Mouse (Mus musculus): ENCODE results near the gene Mypop. TPM values are rescaled to one million over a fixed set of nuclear protein-coding genes. Genes with fewer than 3 reads are reported as not detected.

Mypop gene
- polyA plus RNA-seq, 1 experiment from 2014 or later, result 6.7 TPM

- WGBS, result 41% methylated on average over 18 of the region's 18 CpGs
- Histone ChIP-seq H3K27me3 (ENCODE audit: control insufficient read depth, insufficient read depth, low read length) (no peaks in the 10 kb centered on the region), H3K4me2 (replicated peaks) (peak overlapping the region; percentile 45), H3K9ac (peak overlapping the region; percentile 47), H3K9me3 (ENCODE audit: control insufficient read depth, low read length) (no peaks in the 10 kb centered on the region), H3K4me3 (replicated peaks; ENCODE audit: low read length) (peak overlapping the region; percentile 25), H3K36me3 (replicated peaks; ENCODE audit: control insufficient read depth, insufficient read depth) (peaks cover 22% of the 10 kb centered on the region), H3K27ac (0 out of 2 replicates have a peak overlapping the region, but pooled peaks have one; percentile 32), H3K4me1 (replicated peaks; ENCODE audit: control insufficient read depth, insufficient read depth, low read length) (peaks cover 18% of the 10 kb centered on the region)
- DNase-seq (ENCODE audit: low spot score) (no peak), ATAC-seq (ENCODE audit: low FRiP score) (no peak)
Observed at GRCm38 (mm10) chr7:19001066-19001806, 10.2 kb downstream of the Mypop start.

- Histone ChIP-seq H3K27ac (no peak overlapping the region), H3K4me2 (replicated peaks) (no peak overlapping the region)
- 80% methylated on average over 3 of the region's 3 CpGs for WGBS
Observed at GRCm38 (mm10) chr7:19001807-19002085, 10.7 kb downstream of the Mypop start.

GRCm38 (mm10) chr7:19002115-19002514 lies 11.1 kb downstream of the Mypop start:
- Histone ChIP-seq H3K4me2 (replicated peaks) (peak overlapping the region; percentile 53), H3K9me3 (ENCODE audit: control insufficient read depth, low read length) (no peaks in the 10 kb centered on the region), H3K4me3 (replicated peaks; ENCODE audit: low read length) (peak overlapping the region; percentile 30), H3K27ac (no peak overlapping the region), H3K9ac (peak overlapping the region; percentile 62), H3K4me1 (replicated peaks; ENCODE audit: control insufficient read depth, insufficient read depth, low read length) (peaks cover 23% of the 10 kb centered on the region), H3K27me3 (ENCODE audit: control insufficient read depth, insufficient read depth, low read length) (no peaks in the 10 kb centered on the region), H3K36me3 (replicated peaks; ENCODE audit: control insufficient read depth, insufficient read depth) (peaks cover 29% of the 10 kb centered on the region)
- 58% methylated on average over 4 of the region's 4 CpGs for WGBS
- ATAC-seq (ENCODE audit: low FRiP score) (no peak), DNase-seq (ENCODE audit: low spot score) (no peak)

More at GRCm38 (mm10) chr7:19001807-19002085, 10.7 kb downstream of the Mypop start:
- no peak overlapping the region for H3K9ac ChIP-seq
- no peaks in the 10 kb centered on the region for H3K9me3 ChIP-seq (ENCODE audit: control insufficient read depth, low read length)
- H3K27me3 ChIP-seq (ENCODE audit: control insufficient read depth, insufficient read depth, low read length), result no peaks in the 10 kb centered on the region
- H3K4me3 ChIP-seq (replicated peaks; ENCODE audit: low read length), result no peak overlapping the region
- ATAC-seq (ENCODE audit: low FRiP score), result no peak
- no peak for DNase-seq (ENCODE audit: low spot score)
- peaks cover 25% of the 10 kb centered on the region for H3K36me3 ChIP-seq (replicated peaks; ENCODE audit: control insufficient read depth, insufficient read depth)
- H3K4me1 ChIP-seq (replicated peaks; ENCODE audit: control insufficient read depth, insufficient read depth, low read length), result peaks cover 21% of the 10 kb centered on the region

GRCm38 (mm10) chr7:19002848-19003498 lies 11.9 kb downstream of the Mypop start:
- peaks cover 23% of the 10 kb centered on the region for H3K4me1 ChIP-seq (replicated peaks; ENCODE audit: control insufficient read depth, insufficient read depth, low read length)
- H3K27me3 ChIP-seq (ENCODE audit: control insufficient read depth, insufficient read depth, low read length), result no peaks in the 10 kb centered on the region
- H3K9me3 ChIP-seq (ENCODE audit: control insufficient read depth, low read length), result no peaks in the 10 kb centered on the region
- H3K9ac ChIP-seq, result peak overlapping the region; percentile 62
- H3K27ac ChIP-seq, result peak overlapping the region; percentile 26; the same call in 1 of the 2 replicates
- ATAC-seq (ENCODE audit: low FRiP score) (peak; percentile 64), DNase-seq (ENCODE audit: low spot score) (peak; percentile 91)
- H3K36me3 ChIP-seq (replicated peaks; ENCODE audit: control insufficient read depth, insufficient read depth), result peaks cover 36% of the 10 kb centered on the region
- peak overlapping the region; percentile 53 for H3K4me2 ChIP-seq (replicated peaks)
- peak overlapping the region; percentile 30 for H3K4me3 ChIP-seq (replicated peaks; ENCODE audit: low read length)
- 3% methylated on average over 17 of the region's 17 CpGs for WGBS

- H3K9ac ChIP-seq, result peak within 1 kb of the TSS; percentile 87
- H3K9me3 ChIP-seq (ENCODE audit: control insufficient read depth, low read length), result no peaks in the 10 kb centered on the region
- H3K36me3 ChIP-seq (replicated peaks; ENCODE audit: control insufficient read depth, insufficient read depth), result peaks cover 43% of the 10 kb centered on the region
- peak within 1 kb of the TSS; percentile 92 for H3K4me2 ChIP-seq (replicated peaks)
- WGBS, result under 1% methylated on average over 83 of the region's 90 CpGs
- peak within 1 kb of the TSS; percentile 88 for H3K27ac ChIP-seq
- peak; percentile 69 for ATAC-seq (ENCODE audit: low FRiP score)
- peak within 1 kb of the TSS; percentile 77 for H3K4me3 ChIP-seq (replicated peaks; ENCODE audit: low read length)
- no peaks in the 10 kb centered on the region for H3K27me3 ChIP-seq (ENCODE audit: control insufficient read depth, insufficient read depth, low read length)
- H3K4me1 ChIP-seq (replicated peaks; ENCODE audit: control insufficient read depth, insufficient read depth, low read length), result peaks cover 23% of the 10 kb centered on the region
- DNase-seq (ENCODE audit: low spot score), result peak; percentile 95
Observed at GRCm38 (mm10) chr7:19003902-19004630, 13.0 kb downstream of the Mypop start, which contains the start of gene Irf2bp1. TSS of gene Irf2bp1 (plus strand) at chr7:19004044.

- ATAC-seq (ENCODE audit: low FRiP score) (peak; percentile 1; the same call in 1 of the 2 replicates), DNase-seq (ENCODE audit: low spot score) (no peak)
- Histone ChIP-seq H3K4me2 (replicated peaks) (peak overlapping the region; percentile 92), H3K36me3 (replicated peaks; ENCODE audit: control insufficient read depth, insufficient read depth) (peaks cover 44% of the 10 kb centered on the region), H3K9ac (peak overlapping the region; percentile 87), H3K4me3 (replicated peaks; ENCODE audit: low read length) (peak overlapping the region; percentile 77), H3K4me1 (replicated peaks; ENCODE audit: control insufficient read depth, insufficient read depth, low read length) (peaks cover 23% of the 10 kb centered on the region), H3K27me3 (ENCODE audit: control insufficient read depth, insufficient read depth, low read length) (no peaks in the 10 kb centered on the region), H3K9me3 (ENCODE audit: control insufficient read depth, low read length) (no peaks in the 10 kb centered on the region), H3K27ac (peak overlapping the region; percentile 88)
- 5% methylated on average over 34 of the region's 34 CpGs for WGBS
Observed at GRCm38 (mm10) chr7:19004631-19005079, 13.6 kb downstream of the Mypop start.

GRCm38 (mm10) chr7:19005417-19006121 lies 14.5 kb downstream of the Mypop start:
- peak overlapping the region; percentile 77 for H3K4me3 ChIP-seq (replicated peaks; ENCODE audit: low read length)
- H3K4me1 ChIP-seq (replicated peaks; ENCODE audit: control insufficient read depth, insufficient read depth, low read length), result peaks cover 23% of the 10 kb centered on the region
- 0 out of 2 replicates have a peak overlapping the region, but pooled peaks have one; percentile 87 for H3K9ac ChIP-seq
- H3K4me2 ChIP-seq (replicated peaks), result peak overlapping the region; percentile 92
- peaks cover 39% of the 10 kb centered on the region for H3K36me3 ChIP-seq (replicated peaks; ENCODE audit: control insufficient read depth, insufficient read depth)
- no peaks in the 10 kb centered on the region for H3K27me3 ChIP-seq (ENCODE audit: control insufficient read depth, insufficient read depth, low read length)
- no peak for DNase-seq (ENCODE audit: low spot score)
- WGBS, result 80% methylated on average over 34 of the region's 34 CpGs
- H3K27ac ChIP-seq, result no peak overlapping the region
- no peaks in the 10 kb centered on the region for H3K9me3 ChIP-seq (ENCODE audit: control insufficient read depth, low read length)
- ATAC-seq (ENCODE audit: low FRiP score), result no peak

- Histone ChIP-seq H3K9me3 (ENCODE audit: control insufficient read depth, low read length) (no peaks in the 10 kb centered on the region), H3K4me3 (replicated peaks; ENCODE audit: low read length) (no peak overlapping the region), H3K9ac (no peak overlapping the region), H3K4me2 (replicated peaks) (peak overlapping the region; percentile 92; the same call in 1 of the 2 replicates), H3K27me3 (ENCODE audit: control insufficient read depth, insufficient read depth, low read length) (no peaks in the 10 kb centered on the region), H3K4me1 (replicated peaks; ENCODE audit: control insufficient read depth, insufficient read depth, low read length) (peaks cover 23% of the 10 kb centered on the region), H3K36me3 (replicated peaks; ENCODE audit: control insufficient read depth, insufficient read depth) (peaks cover 33% of the 10 kb centered on the region), H3K27ac (no peak overlapping the region)
- DNase-seq (ENCODE audit: low spot score), result peak; percentile 87
- ATAC-seq (ENCODE audit: low FRiP score), result no peak
- WGBS, result 8% methylated on average over 12 of the region's 12 CpGs
Observed at GRCm38 (mm10) chr7:19006476-19006875, 15.4 kb downstream of the Mypop start.

Measured in hindbrain, embryonic 14.5 days (tissue).